Mouse (Mus musculus): ENCODE measurements around the gene Abhd16a.

DNA sequence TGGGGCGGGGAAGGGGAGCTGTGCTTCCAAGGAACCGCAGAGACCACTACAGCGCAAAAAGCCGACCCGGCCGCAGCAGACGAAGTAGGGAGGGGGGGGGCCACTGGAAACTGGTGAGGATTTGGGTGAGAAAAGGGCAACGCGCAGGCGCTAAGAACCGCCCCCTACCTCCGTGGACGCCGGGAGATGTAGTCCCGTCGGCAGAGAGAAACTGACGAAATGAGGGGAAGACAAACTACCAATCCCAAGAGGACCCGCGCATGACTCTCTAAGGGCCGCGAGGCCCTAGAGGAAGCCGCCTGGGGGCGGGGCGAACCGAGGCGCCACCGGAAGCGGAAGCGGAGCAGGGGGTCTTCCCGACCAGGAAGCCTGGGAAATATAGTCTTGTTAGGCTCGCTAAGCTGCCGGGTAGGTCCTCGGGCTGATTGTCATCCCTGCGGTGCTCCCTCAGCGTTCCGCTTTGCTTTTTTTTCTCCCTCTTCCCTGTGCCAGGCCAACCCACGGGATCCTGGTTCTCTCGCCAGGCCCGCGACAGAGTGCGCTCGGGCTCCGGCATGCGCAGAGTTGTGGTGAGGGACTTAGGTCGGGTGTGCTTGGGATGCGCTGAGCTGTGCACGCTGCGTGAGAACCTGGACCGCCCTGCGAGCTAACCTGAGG is 32.2 kb downstream of the Abhd16a start, which contains the start of gene Gpank1:
- no peak for TF ChIP-seq GATA1 (IDR thresholded peaks at IDR 0.05; ENCODE audit: borderline replicate concordance, low read length)
- peak; percentile 64; the same call in 1 of the 2 replicates for TF ChIP-seq FLI1 (IDR thresholded peaks at IDR 0.05; ENCODE audit: low read length)
